Mouse (Mus musculus): ENCODE data around the gene Oca2.

The Oca2 gene

DNA sequence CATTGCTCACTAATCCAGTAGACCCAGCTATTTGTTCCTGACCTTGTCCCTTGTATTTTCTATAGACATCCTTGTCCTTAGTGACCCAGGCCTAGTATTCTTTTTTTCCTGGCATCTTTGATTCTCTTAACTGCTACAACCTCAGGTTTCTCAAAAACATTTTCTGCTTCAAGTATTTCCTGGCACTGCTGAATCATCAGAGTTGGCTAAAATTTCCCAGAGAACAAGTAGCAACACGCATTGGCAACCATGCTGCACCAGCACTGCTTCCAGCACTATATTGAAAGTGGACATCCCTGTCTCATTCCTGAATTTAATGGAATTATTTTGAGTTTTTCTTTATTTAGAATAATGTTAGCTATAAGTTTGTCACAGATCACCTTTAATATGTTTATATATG, 143.1 kb downstream of the Oca2 start:
- DNase-seq (ENCODE audit: low spot score), result no peak

DNA sequence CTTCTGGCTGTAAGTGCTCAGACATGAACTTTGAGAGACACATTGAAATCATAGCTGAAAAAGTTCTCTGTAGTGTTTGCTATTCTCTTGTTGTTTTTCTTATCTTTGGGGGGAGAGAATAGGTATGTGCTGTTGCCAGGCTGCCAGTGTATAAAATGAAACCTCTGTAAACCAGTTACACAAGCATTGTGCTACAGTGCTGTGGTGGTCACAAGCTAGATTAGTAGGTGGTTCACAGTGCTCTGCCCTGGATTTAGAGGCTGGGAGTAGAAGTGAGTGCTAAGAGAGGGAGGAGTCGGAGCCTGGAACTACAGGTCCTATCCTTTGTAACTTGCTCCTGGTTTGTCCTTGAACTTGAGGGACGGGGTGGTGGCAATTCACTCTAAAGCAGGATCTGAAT, 148.7 kb downstream of the Oca2 start:
- DNase-seq (ENCODE audit: low spot score), result no peak

DNA sequence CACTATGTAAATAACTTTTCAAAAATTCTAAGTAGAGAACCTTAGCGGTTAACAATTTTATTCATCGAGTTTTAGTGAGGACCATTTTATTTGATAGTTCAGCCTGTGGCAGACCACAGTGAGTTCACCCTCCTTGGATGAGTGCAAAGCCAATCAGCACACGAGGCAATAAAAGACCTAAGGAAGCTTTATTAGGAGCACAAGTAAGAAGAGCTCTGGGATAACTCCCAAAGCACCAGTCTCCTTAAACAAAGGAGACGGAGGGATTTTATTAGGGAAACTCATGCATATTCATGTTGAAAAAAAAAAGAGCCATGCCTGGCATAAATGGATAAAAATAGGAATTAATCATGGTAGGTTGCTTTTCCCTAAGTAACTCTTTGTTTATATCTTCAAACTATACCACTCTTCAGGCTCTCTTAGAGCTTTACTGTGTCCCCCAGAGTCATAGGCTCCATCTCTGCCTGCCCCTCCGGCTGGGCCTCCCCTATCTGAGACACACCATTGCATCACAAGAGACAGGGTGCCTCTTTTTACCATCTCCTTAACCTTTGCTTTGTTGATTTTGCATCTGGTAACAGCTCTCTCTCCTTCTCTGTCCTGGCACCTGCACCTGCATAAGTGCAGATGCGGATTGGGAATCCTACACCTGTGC, 178.7 kb downstream of the Oca2 start:
- DNase-seq (ENCODE audit: low spot score), result no peak

DNA sequence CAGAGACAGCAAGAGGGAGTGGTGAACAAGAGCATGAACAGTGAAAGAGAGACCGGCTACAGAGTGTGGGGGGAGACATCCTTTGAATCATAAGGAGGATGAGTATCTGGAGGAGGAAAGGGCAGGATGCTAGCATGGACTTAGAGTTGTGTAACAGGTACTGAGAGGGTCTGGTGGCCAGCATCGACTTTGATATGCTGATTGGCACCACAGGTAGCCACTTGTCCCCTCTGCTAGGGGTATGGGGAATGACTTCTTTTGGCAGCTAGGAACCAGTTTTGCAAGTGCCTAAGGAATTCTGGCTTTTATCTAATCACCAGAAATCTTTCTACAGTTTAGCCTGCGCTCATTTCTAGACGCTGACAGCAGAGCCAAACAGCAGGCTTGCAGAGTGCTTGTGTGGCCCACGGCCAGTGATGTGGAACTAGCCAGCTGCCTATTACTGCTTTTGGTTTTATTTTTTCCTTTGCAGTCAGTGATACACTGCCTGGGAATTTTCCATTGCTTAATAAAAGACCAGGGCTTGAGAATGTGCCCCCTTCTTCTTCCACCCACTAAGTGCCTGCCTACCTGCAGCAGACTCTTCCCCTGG, 179.8 kb downstream of the Oca2 start:
- peak; percentile 42 for DNase-seq (ENCODE audit: low spot score)

DNA sequence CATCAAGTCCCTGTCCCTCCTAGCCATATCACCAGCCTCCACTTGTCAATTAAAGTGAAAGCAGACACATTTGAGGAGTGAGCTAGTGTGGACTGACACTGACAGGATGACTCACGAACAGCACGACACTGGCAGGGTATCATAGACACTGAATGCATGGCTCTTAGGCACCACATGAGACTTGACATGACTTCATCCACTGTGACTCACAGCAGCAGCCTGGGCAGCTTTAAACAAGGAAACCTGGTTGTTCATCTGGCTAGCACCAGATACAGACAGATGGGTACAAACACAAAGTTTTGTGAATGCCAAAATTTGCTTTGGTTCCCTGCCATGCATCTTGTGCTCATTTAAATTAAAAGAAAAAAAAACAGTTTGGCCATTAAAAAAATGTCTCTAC, 182.4 kb downstream of the Oca2 start:
- no peak for DNase-seq (ENCODE audit: low spot score)

DNA sequence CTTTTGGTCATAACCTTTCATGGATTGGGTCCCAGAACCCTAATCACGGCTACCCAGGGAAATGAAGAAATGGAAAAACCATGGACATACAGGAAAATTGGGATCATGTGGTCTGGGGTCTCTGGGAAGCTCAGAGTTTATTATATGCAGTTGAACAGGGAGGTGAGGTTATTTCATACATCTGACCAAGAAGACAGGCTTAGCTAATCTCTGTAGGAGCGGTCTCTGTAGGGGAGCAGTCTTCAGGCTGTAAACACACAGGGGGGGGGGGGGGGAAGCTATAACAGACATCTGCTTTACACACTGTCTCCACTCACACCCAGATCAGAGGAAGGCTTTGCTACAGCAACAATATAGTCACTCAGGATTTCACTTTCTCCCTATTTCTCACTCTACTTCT, 184.0 kb downstream of the Oca2 start:
- no peak for DNase-seq (ENCODE audit: low spot score)

DNA sequence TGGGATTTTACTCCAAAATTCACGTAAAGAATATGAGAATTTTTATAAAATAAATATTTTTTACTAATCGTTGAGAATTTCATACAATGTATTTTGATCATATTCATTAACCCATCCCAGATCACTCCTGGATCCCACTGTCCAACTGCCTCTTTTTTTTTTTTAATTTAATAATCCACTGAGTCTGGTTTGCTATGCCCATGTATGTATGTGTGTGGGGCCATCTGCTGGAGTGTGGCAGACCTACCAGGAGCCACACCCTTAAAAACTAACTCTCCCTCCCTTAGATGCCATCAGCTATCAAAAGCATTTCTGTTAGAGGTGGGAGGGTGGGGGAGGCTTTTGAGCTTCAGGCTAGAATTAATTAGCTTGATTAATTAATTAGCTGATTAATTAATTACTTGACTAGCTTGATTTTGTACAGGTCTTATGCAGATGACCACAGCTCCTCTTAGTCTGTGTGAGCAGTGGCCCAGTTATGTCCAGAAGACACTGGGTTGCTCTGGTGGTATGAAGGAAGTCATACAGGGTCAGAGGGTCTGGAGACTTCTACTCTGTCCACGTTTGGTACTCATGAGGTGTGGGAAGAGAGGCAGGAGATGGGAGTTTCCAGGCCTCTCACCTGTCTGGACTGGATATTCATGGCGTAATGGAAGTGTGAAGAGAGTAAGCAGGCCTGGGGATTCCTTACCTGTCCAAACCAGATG, 221.4 kb downstream of the Oca2 start:
- no peak for DNase-seq (ENCODE audit: low spot score)

DNA sequence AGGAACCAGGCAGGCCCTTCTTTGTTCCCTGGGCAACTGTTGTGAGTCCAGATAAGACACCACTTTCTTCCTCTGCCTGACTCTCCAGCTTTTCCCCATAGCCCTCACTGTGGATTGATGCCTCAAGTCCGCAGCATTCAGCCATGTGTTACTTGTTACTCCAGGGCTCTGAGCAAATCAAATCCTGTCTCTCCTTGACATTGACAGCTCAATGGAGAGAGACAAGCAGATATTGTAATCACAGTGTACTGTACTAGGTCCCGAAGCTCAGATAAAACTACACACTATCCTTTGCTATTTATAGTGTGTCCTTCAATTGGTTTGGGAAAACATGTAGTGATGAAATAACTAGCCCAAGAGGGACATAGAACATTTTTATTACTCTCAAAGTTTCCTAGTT, 258.7 kb downstream of the Oca2 start:
- DNase-seq (ENCODE audit: low spot score), result no peak

DNA sequence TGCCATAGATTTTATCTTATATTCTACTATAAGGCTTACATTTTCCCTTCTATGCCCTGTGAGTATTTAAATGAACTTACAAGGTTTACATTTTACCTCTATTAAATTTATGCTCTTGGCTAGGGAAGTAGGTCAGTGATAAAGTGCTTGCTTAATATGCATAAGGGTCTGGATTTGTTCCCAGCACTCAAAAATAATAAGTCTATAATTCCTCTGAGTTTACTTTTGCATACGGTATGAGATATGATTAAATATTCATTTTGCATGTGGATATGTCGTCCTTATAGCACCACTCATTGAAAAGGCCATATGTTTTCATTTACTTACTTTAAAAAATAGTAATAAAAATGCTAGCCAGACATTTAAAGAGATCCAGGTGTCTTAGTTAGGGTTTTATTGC, 259.8 kb downstream of the Oca2 start:
- no peak for DNase-seq (ENCODE audit: low spot score)

DNA sequence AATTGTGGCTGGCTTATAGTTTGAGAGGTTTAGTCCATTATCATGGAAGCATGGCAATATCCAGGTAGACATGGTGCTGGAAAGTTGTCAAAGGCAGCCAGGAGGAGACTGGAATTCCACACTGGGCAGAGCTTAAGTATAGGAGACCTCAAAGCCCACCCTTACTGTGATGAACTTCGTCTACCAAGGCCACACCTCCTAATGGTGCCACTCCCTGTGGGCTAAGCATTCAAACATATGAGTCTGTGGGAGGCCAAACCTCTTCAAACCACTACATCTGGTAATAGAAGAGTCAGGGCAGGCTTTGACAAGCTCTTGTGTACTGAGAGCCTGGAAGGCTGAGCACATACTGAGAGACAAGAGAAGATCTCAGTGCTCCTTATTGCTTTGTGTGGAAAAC, 260.2 kb downstream of the Oca2 start:
- no peak for DNase-seq (ENCODE audit: low spot score)

DNA sequence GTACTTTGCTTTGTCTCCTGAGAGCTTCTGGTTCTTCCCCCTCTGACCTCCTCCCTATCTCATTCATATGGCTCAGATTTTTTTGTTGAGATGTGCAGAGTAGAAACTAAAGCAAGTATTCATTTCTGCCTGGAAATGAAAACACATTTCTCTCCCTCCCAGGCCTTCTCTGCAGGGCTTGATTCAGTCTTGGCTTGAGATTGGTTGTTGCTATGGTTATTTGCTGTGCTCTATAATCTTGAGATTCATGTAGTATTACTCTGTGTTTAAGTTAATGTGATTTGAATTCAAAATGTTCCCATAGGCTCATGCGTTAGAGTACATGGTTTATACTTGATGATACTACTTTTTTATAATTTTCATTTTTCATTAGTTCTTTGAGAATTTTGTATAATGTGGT, 260.9 kb downstream of the Oca2 start:
- DNase-seq (ENCODE audit: low spot score), result no peak

DNA sequence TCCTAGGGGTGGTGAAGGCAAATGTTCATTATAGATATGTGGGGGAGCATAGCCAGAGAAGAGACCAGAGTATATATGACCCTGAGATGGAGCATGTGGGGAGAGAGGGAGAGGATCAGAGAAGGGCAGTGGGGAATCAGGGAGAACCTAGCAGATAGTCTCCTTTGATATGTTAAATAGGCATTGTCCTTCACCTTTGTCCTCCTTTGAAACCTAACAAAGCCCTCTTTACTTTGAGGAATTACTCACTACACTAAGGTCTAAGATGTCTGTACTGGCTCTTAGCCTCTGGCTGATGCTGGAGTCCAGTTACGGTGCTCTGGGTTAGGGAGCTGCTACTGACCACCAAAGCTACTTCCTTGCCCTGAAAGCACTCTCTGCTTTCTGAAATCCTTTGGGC, 279.0 kb downstream of the Oca2 start:
- no peak for DNase-seq (ENCODE audit: low spot score)

DNA sequence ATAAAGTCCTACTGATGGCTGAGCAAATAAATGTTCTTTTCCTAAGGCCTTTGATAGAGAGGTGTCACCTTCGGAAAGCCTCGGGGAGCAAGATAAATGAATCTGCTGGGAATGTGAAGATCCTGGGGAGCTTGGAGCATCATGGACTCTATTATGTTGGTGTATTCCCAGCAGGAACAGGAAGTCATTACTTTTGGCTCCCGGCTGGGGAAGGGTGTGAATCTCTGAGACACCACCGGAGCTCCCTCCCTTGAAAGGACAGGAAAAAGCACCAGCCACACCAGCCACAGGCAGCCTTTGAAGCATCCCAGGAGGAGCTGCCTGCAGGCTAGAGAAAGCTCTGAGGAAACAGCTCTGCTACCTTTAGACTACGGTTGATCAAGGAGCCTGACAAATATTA, 280.2 kb downstream of the Oca2 start:
- DNase-seq (ENCODE audit: low spot score), result no peak

DNA sequence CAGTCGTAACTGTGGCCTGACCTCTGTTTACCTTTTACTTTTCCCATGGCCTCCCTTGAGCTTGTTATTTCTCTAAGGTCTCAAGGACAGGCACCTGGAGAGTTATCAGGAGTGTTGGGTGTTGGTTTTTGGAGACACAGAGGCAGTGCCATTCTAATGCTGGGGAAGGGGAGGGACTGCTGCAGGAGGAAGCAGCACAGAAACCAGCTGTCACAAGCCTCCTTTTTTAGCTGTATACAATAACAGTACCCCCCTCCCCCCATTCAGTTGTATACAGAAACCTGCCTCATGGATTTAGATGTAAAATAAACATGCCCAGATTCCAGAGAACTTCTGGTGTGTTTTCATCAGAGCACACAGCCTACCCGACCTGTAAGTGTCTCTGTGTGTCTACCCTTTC, 295.3 kb downstream of the Oca2 start:
- no peak for DNase-seq (ENCODE audit: low spot score)

DNA sequence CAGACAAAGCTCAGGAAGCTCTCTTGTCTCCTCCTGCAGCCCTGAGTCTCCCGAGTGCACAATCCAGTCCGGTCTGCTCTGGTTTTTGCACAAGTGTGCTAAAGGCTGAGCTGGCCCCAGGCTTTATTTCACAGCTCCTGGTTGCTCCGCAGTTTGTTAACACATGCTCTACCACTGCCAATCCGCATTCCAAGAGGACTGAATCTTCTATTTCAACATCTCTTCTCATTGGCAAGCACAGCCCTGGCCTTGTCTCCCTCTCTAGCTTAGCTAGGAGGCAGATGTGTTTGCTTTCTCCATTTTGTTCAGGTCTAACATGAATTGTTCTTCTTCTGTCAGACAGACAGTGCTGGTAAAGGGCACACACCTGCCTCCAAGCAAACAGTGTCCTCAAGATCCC, 309.7 kb downstream of the Oca2 start:
- DNase-seq (ENCODE audit: low spot score), result peak; percentile 16

DNA sequence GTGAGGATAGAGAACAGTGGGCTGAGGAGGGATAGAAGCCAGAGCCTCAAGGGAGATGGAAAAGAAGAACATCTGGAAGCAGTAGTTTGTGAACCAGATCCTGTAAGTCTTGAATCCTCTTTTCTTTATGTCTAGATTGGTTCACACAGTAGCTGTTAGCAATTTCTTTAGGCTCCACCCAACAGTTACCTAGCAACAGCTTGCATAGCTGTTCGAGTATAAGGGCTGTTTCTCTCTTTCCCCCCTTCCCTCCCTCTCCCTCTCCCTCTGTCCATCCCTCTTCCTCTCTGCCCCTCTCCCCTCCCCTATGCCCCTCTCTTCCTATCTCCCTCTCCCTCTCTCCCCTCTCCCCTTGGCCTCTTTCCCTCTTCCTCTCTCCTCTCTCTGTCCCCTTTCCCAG, 312.2 kb downstream of the Oca2 start:
- DNase-seq (ENCODE audit: low spot score), result no peak

All from urinary bladder, postnatal 25 days (tissue).